Mouse (Mus musculus): ENCODE measurements around the gene Rwdd2a. TPM values are rescaled to one million over a fixed set of nuclear protein-coding genes. Genes with fewer than 3 reads are reported as not detected.

Gene Rwdd2a
- total RNA-seq (2021) = under 1 TPM; 0.39 to 0.59 TPM

DNA sequence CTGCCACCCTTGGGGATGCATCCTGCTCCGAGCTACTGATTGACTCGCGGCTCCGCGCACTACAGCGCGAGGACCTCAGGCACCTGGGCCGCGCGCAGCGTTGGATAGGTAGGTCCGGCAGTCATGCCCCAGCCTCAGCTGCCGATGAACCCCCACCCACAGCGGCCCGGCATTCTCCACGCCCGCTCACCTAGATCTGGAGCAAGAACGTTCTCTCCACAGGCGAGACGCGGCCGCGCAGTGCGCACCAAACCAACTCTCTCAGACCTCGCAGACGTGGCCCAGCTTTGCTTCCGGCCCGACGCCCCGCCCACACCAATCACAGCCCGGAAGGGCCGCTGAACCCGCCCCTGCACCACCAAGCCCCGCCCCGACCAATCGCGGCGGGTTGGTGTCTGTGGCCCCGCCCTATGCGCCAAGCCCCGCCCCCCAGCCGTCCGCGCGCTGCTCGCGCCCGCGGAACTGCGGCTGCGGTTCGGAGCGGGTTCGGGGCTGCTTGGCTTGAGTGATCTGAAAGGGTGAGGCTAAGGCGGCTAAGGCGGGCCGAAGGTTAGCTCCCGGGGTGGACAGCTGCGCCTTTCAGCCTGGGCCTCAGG is at the start of gene Rwdd2a, which contains the start of gene Pgm3:
Gene Rwdd2a, plus strand, starts transcription at position 452 of the 596 bp plus-strand sequence.
Gene Pgm3, minus strand, starts transcription at position 303 of the 596 bp plus-strand sequence.
- intact Hi-C loops (cut with DNase I) = loop anchor here (2.0 kb wide), 1 partner anchor 105 kb away; the partner anchor contains the start of gene Dop1a
- DNase-seq (ENCODE audit: low spot score) = peak; percentile 89

DNA sequence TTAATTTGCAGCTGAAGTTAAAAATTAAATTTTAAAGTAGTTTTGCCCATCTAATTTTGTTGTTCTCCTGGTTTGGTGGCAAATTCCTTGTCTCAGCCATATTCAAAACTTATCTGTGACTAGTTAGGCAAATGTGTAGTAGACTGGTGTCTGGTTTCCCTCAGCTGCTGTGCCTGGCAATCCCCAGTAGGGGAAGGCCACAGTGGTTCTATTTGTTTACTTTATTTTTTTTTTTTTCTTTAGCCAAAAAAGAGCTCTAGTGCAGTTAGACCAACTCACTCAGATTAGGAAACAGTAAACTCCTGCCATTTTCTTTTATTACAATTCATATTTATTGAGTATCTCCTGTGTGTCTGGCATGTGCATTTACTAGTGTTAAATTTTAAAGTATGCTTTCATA is 49.5 kb upstream of the Rwdd2a start:
- intact Hi-C loops (cut with DNase I) = no loop called here
- DNase-seq (ENCODE audit: low spot score) = no peak

DNA sequence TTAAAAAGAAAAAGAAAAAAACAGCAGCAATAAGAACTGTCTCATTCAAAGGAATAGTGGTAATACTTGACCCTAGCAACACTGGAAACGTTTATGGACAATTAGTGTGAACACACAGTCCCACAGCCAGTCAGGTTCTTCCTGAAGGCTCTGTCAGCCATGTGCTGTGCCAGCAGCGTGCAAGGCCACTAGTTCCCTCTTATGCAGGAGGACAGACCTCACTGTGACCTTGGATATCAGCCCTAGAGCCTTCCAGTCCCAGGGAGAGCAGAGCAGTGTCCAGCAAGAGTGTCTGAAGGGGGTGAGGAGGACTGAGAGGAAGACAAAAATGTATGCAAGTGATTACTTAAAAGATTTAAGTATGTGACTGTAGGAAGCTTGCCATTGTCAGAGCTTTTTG is 46.2 kb upstream of the Rwdd2a start:
- no peak for DNase-seq (ENCODE audit: low spot score)
- intact Hi-C loops (cut with DNase I) = no loop called here

DNA sequence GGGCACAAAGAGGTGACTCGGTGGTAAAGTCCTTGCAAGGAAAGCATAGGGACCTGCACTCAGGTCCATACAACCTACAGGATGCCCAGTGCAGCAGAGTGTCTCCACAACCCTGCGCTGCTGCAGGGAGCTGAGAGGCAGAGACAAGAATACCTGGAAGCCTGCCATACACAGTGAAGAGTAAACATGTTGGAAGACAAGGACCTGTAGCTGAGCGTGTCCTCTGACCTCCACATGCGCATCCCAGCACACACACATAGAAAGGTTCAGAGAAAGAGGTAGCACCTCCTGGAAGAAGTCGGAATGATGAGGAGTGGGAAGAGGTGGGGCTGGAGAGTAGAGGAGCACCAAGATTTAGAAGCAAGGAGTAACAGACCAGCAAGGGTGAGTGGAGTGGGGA is 37.7 kb upstream of the Rwdd2a start:
- no peak for DNase-seq (ENCODE audit: low spot score)
- intact Hi-C loops (cut with DNase I) = no loop called here

DNA sequence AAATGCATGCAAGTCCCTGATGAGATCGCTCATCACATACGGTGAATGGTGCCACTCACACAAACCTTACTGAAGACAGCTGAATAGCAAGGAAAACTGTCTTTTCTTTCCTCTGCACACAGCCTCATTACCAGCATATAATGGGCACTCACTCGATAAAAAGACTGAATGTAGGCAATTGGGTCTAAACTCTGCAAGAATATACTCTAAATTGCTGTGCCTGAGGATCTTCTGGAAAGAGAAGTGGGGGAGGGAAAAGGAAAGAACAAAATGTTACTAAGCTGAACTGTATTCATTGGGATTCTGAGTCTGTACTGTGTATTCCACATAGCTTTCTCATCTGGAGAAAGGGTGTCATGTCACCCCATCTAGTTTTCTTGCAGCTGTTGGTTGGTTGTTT is 28.3 kb upstream of the Rwdd2a start:
- no peak for DNase-seq (ENCODE audit: low spot score)
- intact Hi-C loops (cut with DNase I) = no loop called here

DNA sequence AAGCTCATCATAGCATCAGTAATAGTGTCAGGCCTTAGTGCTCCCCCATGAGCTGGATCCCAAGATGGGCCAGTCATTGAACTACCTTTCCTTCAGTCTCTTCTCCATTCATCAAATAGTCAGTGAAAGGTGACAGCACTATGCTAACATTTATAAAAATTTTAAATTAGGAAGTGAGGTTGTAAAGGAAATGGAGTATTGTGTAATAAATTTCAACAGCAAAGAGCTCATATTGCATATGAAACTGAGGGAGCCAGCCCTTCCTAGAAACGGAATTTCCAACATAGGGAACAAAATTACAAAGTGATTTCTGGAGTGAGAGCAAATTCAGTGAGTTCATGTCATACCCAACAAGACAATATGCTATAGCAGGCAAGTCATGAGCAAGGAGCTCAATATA is 27.2 kb upstream of the Rwdd2a start:
- intact Hi-C loops (cut with DNase I) = no loop called here
- no peak for DNase-seq (ENCODE audit: low spot score)

DNA sequence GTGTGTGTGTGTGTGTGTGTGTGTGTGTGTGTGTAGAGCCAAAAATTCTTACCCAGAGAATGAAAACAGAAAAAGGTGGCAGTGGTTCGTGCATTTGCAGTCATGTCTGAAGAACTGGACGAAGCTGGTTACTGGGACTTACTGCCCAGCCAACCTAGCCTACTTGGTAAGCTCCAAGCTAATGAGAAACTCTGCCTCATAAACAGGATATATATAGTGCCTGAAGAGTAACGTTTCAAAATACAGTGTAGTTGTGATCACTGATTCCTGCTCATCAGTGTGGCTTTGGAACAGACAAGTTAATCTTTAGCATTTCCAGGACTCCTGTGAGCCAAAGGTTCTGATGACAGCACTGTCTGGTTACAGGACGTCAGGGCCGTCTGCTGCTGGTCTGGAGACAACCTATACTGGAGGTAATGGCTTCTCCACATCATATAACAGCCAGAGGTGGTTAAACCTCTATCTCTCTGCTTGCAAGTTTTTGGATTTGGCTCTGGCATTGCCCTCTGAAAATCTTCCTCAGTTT is 22.1 kb upstream of the Rwdd2a start:
- intact Hi-C loops (cut with DNase I) = no loop called here

DNA sequence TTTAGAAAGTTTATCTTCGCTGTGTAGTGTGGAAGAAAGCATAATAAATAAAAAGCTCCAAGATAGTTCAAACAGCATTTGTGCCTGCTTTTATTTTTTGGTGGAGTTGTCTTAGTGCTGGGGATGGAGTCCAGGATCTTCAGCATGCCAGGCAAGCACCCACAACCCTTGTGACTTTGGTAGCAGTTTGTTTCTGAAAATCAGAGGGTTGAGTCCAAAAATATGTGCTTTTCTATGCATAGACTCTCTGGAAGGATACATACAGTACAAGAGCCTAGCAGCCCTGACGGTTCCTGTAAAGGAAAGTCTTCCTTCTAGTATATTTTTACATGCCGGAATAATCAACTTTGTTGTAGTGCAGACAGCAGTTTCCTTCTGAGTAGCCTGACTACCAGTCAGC is 21.1 kb upstream of the Rwdd2a start:
- intact Hi-C loops (cut with DNase I) = no loop called here
- DNase-seq (ENCODE audit: low spot score) = no peak

More for the DNA sequence above, 22.1 kb upstream of the Rwdd2a start:
- no peak for DNase-seq (ENCODE audit: low spot score)

DNA sequence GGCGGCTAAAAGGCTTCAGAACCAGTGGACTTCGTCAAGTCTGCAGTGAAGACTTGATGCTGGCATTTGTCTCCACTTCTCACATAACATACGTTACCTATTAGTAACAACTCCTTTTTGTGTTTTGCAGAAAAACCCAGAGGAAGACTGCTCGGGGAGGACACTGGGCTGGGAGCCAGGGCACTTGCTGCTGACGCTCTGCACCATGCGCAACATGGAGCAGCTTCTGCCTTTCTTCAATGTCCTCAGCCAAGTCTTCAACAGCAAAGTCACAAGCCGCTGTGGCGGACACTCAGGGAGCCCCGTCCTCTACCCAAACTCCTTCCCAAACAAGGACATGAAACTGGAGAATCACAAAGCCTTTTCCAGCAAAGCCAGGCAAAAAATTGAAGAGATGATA is 17.9 kb upstream of the Rwdd2a start:
- intact Hi-C loops (cut with DNase I) = no loop called here

DNA sequence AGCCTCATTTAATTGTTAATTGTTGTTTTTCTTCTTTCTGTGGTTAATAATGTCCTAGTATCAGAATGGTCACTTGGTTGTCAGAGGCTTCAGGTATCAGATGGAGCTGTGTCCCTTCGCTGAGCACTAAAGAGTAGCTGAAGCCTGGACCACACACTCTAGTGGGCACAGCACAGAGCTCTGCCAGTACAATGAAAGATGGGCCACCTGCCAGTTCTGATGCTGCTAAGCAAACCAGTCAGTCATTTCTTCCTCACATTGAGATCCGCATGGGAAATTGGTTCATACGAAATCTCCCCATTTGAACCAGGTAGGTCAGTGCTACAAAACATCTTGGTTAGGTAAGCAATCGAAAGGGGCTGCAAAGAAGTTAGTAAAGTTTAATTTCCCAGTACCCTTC is 17.1 kb upstream of the Rwdd2a start:
- no peak for DNase-seq (ENCODE audit: low spot score)
- intact Hi-C loops (cut with DNase I) = no loop called here

More for the DNA sequence above, 17.9 kb upstream of the Rwdd2a start:
- DNase-seq (ENCODE audit: low spot score) = no peak

DNA sequence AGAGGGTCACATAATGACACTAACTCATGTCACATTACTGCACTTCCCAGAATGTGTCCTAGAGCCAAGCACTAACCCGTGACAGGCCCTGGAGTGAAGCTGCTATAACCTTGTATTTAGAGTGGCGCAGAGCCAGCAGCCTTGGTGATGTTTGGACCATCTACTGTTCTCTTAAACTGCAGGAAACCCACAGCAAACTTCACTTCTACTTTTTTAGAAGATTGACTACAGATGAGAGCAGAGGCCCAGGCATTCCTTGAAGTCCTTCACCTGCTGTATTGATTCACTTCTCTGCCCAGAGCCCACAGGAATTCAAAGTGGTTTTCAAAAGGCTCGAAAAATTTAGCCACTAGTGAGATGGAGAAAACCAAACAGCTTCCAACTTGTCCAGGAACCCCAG is 11.2 kb upstream of the Rwdd2a start:
- DNase-seq (ENCODE audit: low spot score) = no peak
- intact Hi-C loops (cut with DNase I) = loop anchor here (5.0 to 10.0 kb wide), 2 partner anchors 43 to 786 kb away; no protein-coding TSS in a partner anchor

DNA sequence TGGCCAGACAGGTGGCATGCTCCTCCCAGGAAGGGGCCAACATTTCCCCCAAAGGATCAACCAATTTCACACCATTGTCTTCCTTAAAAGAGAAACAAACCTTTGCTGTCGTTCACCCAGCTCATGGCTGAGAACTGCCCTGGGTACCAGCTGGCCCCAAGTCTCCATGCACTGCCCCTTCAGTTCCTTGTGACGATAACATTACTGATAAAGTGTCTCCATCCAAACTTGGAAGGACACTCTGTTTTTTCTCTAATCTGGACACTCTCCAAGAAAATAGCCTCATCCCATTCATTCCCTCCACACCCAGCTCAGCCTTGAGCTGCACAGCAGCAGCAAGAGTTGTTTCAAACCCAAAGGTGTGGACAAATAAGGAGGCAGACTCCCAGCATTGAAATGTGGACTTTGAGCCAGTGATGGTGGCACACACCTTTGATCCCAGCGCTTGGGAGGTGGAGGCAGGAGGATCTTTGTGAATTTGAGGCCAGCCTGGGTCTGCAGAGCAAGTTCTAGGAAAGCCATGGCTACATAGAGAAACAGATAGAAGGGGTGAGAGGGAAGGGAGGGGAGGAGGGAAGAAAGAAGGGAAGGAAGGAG is 2.4 kb upstream of the Rwdd2a start:
- intact Hi-C loops (cut with DNase I) = loop anchor here (10.0 kb wide), 1 partner anchor 795 kb away; no protein-coding TSS in a partner anchor

DNA sequence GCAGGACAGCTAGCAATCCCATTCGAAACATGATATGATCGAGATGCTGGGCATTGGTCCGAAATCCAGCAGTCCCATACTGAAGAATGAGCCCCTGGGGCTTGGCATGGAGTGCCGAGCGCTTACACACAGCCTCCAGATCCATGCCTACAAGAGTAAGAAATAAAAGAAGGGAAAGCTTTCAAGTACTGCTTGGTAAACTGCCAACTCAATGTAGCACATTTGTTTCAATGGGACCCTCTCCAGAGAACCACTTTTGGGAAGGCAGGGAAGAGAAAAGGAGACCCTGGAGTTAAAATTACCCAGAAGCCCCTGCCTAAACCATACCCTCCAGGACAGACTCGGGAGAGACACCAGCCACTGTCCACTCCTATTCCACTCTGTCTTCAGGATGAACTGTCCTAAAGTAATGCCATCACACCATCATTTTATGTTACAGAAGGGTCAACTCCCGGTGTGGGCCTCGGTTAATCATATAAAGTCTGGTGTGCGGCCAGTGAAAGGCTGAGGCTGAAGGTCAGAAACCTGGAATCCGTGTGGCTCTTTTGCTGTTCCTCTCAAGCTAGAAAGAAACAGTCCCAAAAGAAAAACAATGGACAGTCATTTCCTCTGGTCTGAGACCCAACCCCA is 1.4 kb upstream of the Rwdd2a start:
- no peak for DNase-seq (ENCODE audit: low spot score)
- intact Hi-C loops (cut with DNase I) = no loop called here

More for the DNA sequence above, 2.4 kb upstream of the Rwdd2a start:
- DNase-seq (ENCODE audit: low spot score) = no peak

DNA sequence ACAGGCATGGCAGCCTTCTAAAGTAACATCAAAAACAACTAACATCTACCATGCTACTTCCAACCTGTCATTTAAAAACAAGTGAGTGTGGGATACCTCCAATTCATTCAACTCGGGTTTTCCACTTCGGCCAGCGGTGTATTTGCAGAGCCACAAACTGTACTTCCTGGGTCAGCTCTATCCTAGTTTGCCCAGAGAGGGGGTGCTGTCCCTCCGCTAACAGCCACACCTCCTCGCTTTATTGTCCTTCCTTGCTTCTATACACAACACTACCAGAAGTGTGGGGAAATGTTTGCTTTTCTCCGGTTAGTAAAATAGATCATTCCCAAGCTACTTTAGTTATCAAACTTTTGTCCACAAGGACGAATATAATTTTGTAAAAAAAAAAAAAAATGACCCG is 845 bp upstream of the Rwdd2a start:
- DNase-seq (ENCODE audit: low spot score) = no peak
- intact Hi-C loops (cut with DNase I) = no loop called here

DNA sequence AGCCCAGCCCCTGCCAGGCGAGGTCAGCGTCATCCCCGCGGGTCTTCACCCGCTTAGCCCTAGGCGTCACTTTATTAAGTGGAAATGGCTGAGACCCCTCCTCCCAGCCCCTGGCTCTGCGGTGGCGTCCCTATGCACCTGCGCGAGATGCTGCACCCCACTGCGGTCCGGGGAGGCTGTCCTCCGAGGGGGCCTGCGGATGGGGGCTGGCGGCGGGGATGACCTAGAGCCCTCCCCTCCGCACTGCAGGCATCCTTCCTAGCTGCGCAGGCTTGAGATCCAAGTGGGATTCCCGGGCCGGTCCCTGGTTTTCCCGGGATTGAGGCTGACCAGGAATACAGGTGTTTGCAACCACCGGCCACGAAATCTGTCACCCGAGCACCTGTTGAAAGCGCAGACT is 405 bp downstream of the Rwdd2a start:
- intact Hi-C loops (cut with DNase I) = loop anchor here (2.0 kb wide), 1 partner anchor 105 kb away; the partner anchor contains the start of gene Dop1a
- DNase-seq (ENCODE audit: low spot score) = no peak

DNA sequence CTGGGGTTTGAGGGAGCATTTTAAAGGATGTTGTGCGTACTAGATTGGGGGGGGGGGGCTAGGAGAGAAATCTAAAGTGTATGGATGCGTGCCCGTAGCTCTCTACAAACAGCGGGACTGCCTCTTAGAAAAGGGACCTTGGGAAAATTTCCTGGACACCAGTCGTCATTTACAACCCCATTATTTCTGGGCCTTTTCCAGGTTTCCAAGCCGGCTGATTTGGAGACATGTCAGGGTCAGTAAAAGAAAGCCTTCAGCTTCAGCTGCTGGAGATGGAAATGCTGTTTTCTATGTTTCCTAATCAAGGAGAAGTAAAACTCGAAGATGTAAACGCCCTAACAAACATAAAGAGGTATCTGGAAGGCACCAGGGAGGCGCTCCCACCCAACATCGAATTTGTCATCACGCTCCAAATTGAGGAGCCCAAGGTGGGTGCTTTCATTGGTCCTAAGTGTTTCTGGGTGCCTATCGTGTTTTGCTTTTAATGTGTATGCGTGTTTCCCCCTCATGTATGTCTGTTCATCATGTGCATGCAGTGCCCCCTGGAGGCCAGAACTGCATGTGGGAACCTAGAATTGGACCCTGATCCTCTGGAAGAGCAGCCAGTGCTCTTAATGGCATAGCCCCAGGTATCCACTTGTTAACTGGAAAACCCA is 973 bp downstream of the Rwdd2a start:
- peak; percentile 46 for DNase-seq (ENCODE audit: low spot score)
- intact Hi-C loops (cut with DNase I) = loop anchor here (2.0 kb wide), 1 partner anchor 106 kb away; the partner anchor contains the start of gene Dop1a

DNA sequence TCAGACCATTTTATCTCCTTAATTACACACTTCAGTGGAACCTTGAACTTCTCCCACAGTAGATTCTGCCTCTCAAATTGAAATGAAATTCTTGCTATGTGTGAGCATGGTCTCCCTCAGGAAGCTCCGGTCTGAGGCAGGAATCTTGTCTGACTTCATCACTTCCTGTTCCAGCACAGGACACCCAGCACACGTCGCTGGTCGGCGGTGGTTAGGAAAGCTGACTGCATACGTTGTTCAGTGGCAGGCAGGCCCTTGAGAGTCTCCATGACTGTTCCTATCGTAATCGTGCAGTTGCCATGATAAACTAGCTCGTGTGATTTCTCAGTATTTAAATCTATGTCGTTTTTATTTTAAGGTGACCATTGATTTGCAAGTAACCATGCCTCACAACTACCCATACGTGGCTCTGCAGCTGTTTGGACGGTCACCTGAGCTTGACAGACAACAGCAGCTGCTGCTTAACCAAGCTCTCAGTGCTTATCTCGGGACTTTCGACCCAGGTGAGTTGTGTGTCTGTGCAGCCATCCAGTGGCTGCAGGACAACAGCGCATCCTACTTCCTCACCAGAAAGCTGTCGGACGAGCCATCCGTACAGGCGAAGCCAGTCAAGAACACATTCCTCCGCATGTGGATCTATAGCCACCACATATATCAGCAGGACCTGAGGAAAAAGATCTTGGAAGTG is 2.0 kb downstream of the Rwdd2a start:
- intact Hi-C loops (cut with DNase I) = loop anchor here (2.0 kb wide), 1 partner anchor 107 kb away; the partner anchor contains the start of gene Dop1a
- DNase-seq (ENCODE audit: low spot score) = no peak

DNA sequence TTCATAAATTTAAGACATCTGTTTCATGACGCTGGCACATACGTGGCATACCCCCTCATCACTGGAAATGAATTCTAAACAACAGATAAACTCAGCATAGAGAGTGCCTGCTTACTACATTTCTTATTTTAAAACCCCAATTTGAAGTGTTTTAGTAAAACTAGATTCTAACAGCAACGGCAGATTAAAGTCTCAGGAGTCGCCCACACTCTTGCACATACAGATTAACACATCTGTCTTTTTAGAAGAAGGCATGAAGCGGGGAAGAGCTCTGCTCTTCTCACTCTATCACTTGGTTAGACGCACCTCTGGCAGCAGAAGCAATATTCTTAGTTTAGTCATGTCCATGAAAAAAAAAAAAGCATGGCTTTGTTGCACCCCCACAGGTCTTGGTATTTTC is 3.4 kb downstream of the Rwdd2a start:
- intact Hi-C loops (cut with DNase I) = no loop called here
- no peak for DNase-seq (ENCODE audit: low spot score)

DNA sequence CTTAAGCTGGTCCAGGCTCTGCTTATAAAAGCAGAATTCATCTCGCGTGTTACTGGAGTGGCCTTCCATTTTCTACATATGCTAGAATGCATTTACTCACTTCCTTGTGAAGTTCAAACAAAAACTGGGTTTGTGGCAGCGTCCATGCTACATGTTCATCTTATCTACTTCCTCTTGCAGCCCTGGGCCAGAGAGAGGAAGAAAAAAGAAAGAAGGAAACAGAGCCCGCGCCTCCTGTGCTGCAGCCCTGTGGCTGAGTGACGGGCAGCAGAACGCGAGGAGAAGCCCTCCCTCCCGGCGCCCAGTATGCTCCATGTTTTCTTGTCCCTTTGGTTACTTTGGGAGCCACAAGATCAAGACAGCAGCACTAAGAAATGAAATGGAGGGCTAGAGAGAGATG is 7.9 kb downstream of the Rwdd2a start:
- no peak for DNase-seq (ENCODE audit: low spot score)
- intact Hi-C loops (cut with DNase I) = loop anchor here (10.0 kb wide), 1 partner anchor 665 kb away; no protein-coding TSS in a partner anchor

DNA sequence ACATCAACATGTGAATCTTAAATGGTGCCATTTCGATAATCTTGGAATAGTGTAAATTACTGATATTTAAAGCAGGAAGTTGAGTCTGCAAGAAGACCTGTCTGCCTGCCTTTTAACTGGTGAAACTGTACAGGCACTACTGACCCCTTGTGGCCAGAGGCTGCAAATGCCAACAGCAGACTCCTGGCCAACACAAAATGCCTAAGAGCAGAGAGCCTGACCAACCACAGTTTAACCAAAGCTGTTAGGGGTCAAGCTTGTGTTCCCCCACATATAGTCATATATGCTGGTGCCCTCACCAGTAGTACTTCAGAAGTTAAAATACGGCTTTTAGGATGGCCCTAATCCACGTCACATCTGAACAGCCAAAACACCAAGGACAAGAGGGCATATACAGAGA is 11.9 kb downstream of the Rwdd2a start:
- DNase-seq (ENCODE audit: low spot score) = no peak
- intact Hi-C loops (cut with DNase I) = loop anchor here (10.0 kb wide), 1 partner anchor 661 kb away; no protein-coding TSS in a partner anchor

Measured in heart, postnatal 25 days (tissue).